Mouse (Mus musculus): Measurements from ENCODE around the gene Ctf1. TPM values are rescaled to one million over a fixed set of nuclear protein-coding genes. Genes with fewer than 3 reads are reported as not detected.
"Not testable (repeated sequence)": the region's sequence is repeated elsewhere in the genome, so short reads cannot be mapped to it uniquely, and the experiment has no call there.

The Ctf1 gene
- polyA plus RNA-seq, 1 experiment from 2014 or later = 19.0 TPM

DNA sequence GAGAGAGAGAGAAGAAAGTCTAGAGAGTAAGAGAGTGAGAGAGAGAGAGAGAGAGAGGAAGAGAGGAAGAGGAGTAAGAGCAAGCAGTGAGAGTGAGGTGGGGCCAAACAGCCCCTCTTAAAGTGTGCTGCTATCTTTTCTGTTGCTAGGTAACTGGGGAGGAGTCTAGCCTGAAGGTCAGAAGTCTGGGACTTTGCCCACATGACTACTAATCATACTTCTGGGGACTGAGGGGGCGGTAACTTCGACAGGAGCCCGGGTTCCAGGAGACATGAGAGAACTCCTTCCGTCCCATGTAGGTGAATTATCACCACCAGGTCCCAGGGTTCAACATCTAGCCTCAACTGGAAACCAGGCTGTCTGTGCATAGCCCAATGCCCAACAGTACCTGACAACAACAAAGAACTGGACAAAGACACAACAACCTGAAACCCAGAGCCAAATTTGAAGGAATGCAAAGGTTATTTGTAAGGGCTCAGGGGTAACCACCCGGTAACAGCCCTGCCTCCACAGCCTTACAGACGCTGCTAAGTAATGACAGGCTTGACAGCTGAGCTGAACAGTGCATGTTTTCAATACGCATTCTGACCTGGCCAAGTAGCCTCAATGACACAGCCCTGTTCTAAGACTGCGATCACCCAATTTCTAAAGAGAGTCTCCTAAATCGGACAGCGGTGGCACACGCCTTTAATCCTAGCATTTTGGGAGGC lies 25.6 kb upstream of the Ctf1 start:
- Histone ChIP-seq H3K9ac (replicated peaks; ENCODE audit: low read length) (no peak overlapping the region), H3K36me3 (replicated peaks; ENCODE audit: control insufficient read depth, insufficient read depth, low read depth, low read length) (no peaks in the 10 kb centered on the region), H3K9me3 (replicated peaks; ENCODE audit: control insufficient read depth, low read length) (no peaks in the 10 kb centered on the region), H3K4me3 (ENCODE audit: low read depth, low read length) (no peak overlapping the region), H3K4me1 (ENCODE audit: control insufficient read depth, insufficient read depth, low read length) (no peaks in the 10 kb centered on the region; the same call in 1 of the 2 replicates), H3K4me2 (ENCODE audit: low read depth, low read length) (no peak overlapping the region), H3K27me3 (ENCODE audit: control insufficient read depth, insufficient read depth, low read length) (no peaks in the 10 kb centered on the region), H3K27ac (replicated peaks; ENCODE audit: low read depth, low read length) (no peak overlapping the region)
- DNase-seq (ENCODE audit: low spot score) (no peak), ATAC-seq (replicated peaks; ENCODE audit: insufficient number of reproducible peaks, low FRiP score, low TSS enrichment, low read depth) (no peak)
- 72% methylated on average over 11 of the region's 11 CpGs for WGBS

DNA sequence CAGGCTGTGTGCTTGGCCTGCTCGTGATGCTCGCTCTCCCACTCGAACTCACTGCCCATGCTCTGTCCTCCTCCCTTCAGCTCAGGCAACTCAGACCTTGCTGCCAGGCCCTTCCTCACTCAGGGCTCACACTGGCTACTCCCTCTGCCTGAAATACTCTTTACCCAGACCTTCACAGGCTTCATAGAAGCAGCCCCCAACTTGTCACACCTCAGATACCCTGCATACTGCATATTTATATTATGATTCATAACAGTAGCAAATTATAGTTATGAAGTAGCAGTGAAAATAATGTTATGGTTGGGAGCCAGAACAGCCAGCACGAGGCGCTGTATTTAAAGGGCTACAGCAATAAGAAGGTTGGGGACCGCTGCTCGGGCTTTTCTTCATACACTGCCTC lies 23.6 kb upstream of the Ctf1 start:
- ATAC-seq (replicated peaks; ENCODE audit: insufficient number of reproducible peaks, low FRiP score, low TSS enrichment, low read depth) = no peak
- 86% methylated on average over 7 of the region's 7 CpGs for WGBS
- H3K9ac ChIP-seq (replicated peaks; ENCODE audit: low read length) = no peak overlapping the region
- H3K9me3 ChIP-seq (replicated peaks; ENCODE audit: control insufficient read depth, low read length) = no peaks in the 10 kb centered on the region
- no peaks in the 10 kb centered on the region for H3K36me3 ChIP-seq (replicated peaks; ENCODE audit: control insufficient read depth, insufficient read depth, low read depth, low read length)
- no peaks in the 10 kb centered on the region for H3K27me3 ChIP-seq (ENCODE audit: control insufficient read depth, insufficient read depth, low read length)
- no peak overlapping the region for H3K4me2 ChIP-seq (ENCODE audit: low read depth, low read length)
- no peak for DNase-seq (ENCODE audit: low spot score)
- no peaks in the 10 kb centered on the region; the same call in 1 of the 2 replicates for H3K4me1 ChIP-seq (ENCODE audit: control insufficient read depth, insufficient read depth, low read length)
- H3K27ac ChIP-seq (replicated peaks; ENCODE audit: low read depth, low read length) = no peak overlapping the region
- H3K4me3 ChIP-seq (ENCODE audit: low read depth, low read length) = no peak overlapping the region

DNA sequence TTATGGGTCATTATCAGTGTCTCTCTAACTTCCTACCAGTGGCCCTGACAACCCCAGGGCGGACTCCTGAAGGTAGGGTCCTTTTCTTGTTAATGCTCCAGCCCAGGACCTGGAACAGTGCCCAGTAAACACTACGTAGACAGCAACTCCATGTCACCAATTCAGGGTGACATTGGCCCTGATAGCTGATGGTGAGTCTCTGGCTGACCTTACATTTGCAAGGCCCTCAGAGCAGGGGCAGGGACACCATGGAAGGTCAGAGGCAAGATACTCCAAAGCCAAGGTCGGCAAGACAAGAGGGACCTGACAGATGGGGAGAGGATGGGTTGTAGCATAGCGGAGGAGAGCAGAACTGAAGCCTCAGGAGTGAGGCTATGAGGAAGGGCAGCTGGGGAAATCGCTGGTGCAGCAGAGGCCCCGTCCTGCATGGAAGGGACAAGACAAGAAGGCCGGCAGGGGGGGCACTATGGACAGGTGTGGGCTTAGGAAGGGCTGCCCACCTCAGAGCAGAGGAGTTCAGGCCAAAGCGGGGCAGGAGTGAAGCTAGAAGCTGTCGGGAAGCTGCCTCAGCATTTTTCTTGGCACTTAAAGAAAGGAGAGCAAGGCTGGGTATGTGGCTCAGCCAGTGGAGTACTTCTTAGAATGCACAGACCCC lies 22.8 kb upstream of the Ctf1 start:
- no peaks in the 10 kb centered on the region for H3K9me3 ChIP-seq (replicated peaks; ENCODE audit: control insufficient read depth, low read length)
- H3K27ac ChIP-seq (replicated peaks; ENCODE audit: low read depth, low read length) = no peak overlapping the region
- no peak overlapping the region for H3K4me2 ChIP-seq (ENCODE audit: low read depth, low read length)
- DNase-seq (ENCODE audit: low spot score) = no peak
- H3K27me3 ChIP-seq (ENCODE audit: control insufficient read depth, insufficient read depth, low read length) = no peaks in the 10 kb centered on the region
- ATAC-seq (replicated peaks; ENCODE audit: insufficient number of reproducible peaks, low FRiP score, low TSS enrichment, low read depth) = no peak
- no peaks in the 10 kb centered on the region for H3K36me3 ChIP-seq (replicated peaks; ENCODE audit: control insufficient read depth, insufficient read depth, low read depth, low read length)
- WGBS = 73% methylated on average over 9 of the region's 9 CpGs
- H3K4me3 ChIP-seq (ENCODE audit: low read depth, low read length) = no peak overlapping the region
- H3K9ac ChIP-seq (replicated peaks; ENCODE audit: low read length) = no peak overlapping the region
- H3K4me1 ChIP-seq (ENCODE audit: control insufficient read depth, insufficient read depth, low read length) = no peaks in the 10 kb centered on the region; the same call in 1 of the 2 replicates

DNA sequence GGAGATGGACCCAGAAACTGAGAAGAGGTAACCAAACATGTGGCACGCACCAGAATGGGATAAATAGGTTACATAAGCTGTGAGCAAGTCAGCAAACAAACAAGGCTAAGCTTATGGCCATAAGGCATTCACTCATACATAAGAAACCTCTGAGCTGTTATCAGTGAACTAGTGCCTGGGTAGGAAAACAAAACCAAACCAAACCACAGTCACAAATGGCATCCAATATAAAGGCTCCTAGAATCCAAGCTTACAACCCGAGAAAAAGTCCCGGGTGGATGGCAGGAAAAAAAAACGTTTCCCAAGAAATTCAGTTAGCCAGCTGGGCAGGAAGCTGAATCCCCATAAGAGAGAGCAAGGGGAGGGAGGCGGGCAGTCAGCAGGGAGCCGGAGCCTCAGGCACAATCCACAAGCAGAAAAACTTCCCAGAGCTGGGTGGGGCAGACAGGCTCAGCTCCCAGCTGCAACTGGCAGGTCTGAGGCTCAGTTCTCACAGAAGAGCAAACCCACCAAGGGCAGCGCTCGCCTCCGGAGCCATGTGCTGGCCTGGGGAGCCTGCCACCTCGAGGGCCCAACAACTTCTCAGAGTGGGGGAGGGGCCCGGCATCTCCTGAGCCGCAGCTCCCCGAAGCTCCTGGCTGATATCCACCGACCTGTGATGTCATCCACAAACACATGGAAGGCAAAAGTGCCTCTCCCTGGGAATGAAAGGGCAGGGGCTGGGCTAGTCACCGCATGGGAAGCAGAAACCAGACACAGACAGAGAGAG lies 21.1 kb upstream of the Ctf1 start:
- peak; percentile 79; the same call in 1 of the 2 replicates for ATAC-seq (replicated peaks; ENCODE audit: insufficient number of reproducible peaks, low FRiP score, low TSS enrichment, low read depth)
- H3K27ac ChIP-seq (replicated peaks; ENCODE audit: low read depth, low read length) = peak overlapping the region; percentile 56

DNA sequence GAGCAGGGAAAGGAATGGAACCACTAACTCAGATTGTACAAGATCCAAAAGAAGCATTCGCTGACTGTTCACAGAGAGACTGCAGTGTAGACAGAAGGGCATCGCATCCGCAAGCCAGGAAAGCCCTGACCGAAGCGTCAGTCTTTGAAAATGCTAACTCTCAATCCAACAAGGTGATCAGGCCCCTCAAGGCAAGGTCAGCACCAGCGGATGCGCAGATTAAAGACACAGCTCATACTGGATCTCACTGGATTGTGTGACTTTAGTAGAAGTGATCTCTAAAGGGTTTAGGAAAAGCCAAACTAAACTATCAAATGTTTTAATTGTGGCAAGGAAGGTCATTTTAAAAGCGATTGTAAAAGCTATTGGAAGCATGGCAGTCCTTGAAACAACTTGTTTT lies 19.2 kb upstream of the Ctf1 start:
- no peak overlapping the region for H3K9ac ChIP-seq (replicated peaks; ENCODE audit: low read length)
- 93% methylated on average over 8 of the region's 8 CpGs for WGBS
- H3K36me3 ChIP-seq (replicated peaks; ENCODE audit: control insufficient read depth, insufficient read depth, low read depth, low read length) = no peaks in the 10 kb centered on the region; the same call in 1 of the 2 replicates
- no peaks in the 10 kb centered on the region for H3K9me3 ChIP-seq (replicated peaks; ENCODE audit: control insufficient read depth, low read length)
- H3K4me2 ChIP-seq (ENCODE audit: low read depth, low read length) = no peak overlapping the region
- DNase-seq (ENCODE audit: low spot score) = no peak
- no peaks in the 10 kb centered on the region; the same call in 1 of the 2 replicates for H3K4me1 ChIP-seq (ENCODE audit: control insufficient read depth, insufficient read depth, low read length)
- no peak for ATAC-seq (replicated peaks; ENCODE audit: insufficient number of reproducible peaks, low FRiP score, low TSS enrichment, low read depth)
- H3K4me3 ChIP-seq (ENCODE audit: low read depth, low read length) = no peak overlapping the region
- H3K27me3 ChIP-seq (ENCODE audit: control insufficient read depth, insufficient read depth, low read length) = no peaks in the 10 kb centered on the region
- H3K27ac ChIP-seq (replicated peaks; ENCODE audit: low read depth, low read length) = no peak overlapping the region

More for the DNA sequence above, 21.1 kb upstream of the Ctf1 start:
- H3K4me3 ChIP-seq (ENCODE audit: low read depth, low read length) = no peak overlapping the region
- H3K36me3 ChIP-seq (replicated peaks; ENCODE audit: control insufficient read depth, insufficient read depth, low read depth, low read length) = no peaks in the 10 kb centered on the region; the same call in 1 of the 2 replicates
- no peaks in the 10 kb centered on the region; the same call in 1 of the 2 replicates for H3K4me1 ChIP-seq (ENCODE audit: control insufficient read depth, insufficient read depth, low read length)
- peak; percentile 67 for DNase-seq (ENCODE audit: low spot score)
- 5% methylated on average over 15 of the region's 15 CpGs for WGBS
- no peaks in the 10 kb centered on the region for H3K9me3 ChIP-seq (replicated peaks; ENCODE audit: control insufficient read depth, low read length)
- peak overlapping the region; percentile 47; the same call in 1 of the 2 replicates for H3K9ac ChIP-seq (replicated peaks; ENCODE audit: low read length)
- no peaks in the 10 kb centered on the region for H3K27me3 ChIP-seq (ENCODE audit: control insufficient read depth, insufficient read depth, low read length)
- H3K4me2 ChIP-seq (ENCODE audit: low read depth, low read length) = peak overlapping the region; percentile 42

DNA sequence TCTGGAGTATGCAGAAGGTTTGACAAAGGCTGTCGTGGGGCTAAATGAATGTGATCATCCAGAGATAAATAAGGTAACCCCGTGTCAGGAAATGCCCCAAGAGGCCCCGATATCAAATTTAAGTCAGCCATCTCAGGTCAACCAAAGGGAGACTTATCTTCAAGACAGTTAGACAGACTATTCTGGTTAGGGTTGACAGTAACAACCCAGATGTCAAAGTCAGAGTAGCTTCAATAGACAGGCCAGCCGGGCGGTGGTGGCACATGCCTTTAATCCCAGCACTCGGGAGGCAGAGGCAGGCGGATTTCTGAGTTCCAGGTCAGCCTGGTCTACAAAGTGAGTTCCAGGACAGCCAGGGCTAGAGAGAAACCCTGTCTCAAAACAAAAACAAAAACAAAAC lies 18.8 kb upstream of the Ctf1 start:
- WGBS = 92% methylated on average over 7 of the region's 7 CpGs
- not testable (repeated sequence) for H3K9ac ChIP-seq (replicated peaks; ENCODE audit: low read length); H3K27ac ChIP-seq (replicated peaks; ENCODE audit: low read depth, low read length); H3K36me3 ChIP-seq (replicated peaks; ENCODE audit: control insufficient read depth, insufficient read depth, low read depth, low read length); H3K9me3 ChIP-seq (replicated peaks; ENCODE audit: control insufficient read depth, low read length); H3K4me1 ChIP-seq (ENCODE audit: control insufficient read depth, insufficient read depth, low read length); H3K4me2 ChIP-seq (ENCODE audit: low read depth, low read length); H3K4me3 ChIP-seq (ENCODE audit: low read depth, low read length); ATAC-seq (replicated peaks; ENCODE audit: insufficient number of reproducible peaks, low FRiP score, low TSS enrichment, low read depth); DNase-seq (ENCODE audit: low spot score); H3K27me3 ChIP-seq (ENCODE audit: control insufficient read depth, insufficient read depth, low read length)

DNA sequence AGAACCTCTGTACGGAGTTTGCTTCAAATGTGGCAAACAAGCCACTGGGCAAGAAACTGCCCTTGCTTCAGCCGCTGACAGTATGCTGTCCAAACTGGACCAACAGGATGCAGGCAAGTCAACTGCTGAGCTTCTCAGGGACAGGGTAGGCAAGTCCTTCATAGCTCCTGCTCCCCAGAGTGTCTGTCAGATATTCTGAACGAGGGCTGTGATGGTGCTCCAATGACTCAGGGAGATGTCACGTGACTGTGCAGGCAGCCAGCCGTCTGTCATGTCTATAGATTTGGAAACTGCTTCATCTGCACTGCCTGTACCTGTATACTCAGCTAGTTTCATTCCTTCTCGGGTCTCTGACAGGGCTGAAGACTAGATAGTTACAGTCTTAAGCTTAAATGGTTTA lies 13.6 kb upstream of the Ctf1 start:
- ATAC-seq (replicated peaks; ENCODE audit: insufficient number of reproducible peaks, low FRiP score, low TSS enrichment, low read depth) (no peak), DNase-seq (ENCODE audit: low spot score) (no peak)
- Histone ChIP-seq H3K27me3 (ENCODE audit: control insufficient read depth, insufficient read depth, low read length) (no peaks in the 10 kb centered on the region), H3K27ac (replicated peaks; ENCODE audit: low read depth, low read length) (no peak overlapping the region), H3K4me3 (ENCODE audit: low read depth, low read length) (no peak overlapping the region), H3K9me3 (replicated peaks; ENCODE audit: control insufficient read depth, low read length) (no peaks in the 10 kb centered on the region), H3K4me1 (ENCODE audit: control insufficient read depth, insufficient read depth, low read length) (no peaks in the 10 kb centered on the region), H3K9ac (replicated peaks; ENCODE audit: low read length) (no peak overlapping the region), H3K4me2 (ENCODE audit: low read depth, low read length) (no peak overlapping the region), H3K36me3 (replicated peaks; ENCODE audit: control insufficient read depth, insufficient read depth, low read depth, low read length) (no peaks in the 10 kb centered on the region; the same call in none of the 2 replicates)
- WGBS = 82% methylated on average over 6 of the region's 6 CpGs

Data from embryonic facial prominence, embryonic 11.5 days (tissue).